Comparison of ENCODE assay signal across 13 mouse cellular contexts in the genomic region with DNA sequence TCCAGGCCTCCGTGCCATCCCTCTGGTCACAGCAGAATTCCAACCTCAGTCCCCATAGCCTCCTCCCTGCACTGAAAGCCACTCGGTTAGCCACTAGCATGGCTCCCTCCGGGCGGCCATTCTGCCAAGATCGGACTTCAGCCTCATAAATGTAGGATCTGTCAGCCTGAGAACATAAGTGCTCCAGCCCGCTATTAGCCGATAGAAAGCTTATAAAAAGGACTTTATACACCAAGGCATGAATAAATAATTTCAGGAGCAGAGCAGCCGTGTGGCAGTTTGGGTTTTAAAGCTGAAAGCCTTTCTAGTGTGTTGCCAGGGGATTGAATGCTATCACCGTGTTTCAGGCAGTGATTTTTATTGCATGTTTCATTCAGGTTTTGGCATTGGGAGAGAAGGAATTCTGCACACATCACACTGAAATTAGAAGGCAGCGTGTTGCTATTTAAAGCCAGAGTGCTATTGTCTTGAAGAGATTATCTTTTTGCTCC.
DNase-seq lines count a peak whose midpoint lies in the region; ATAC-seq lines count a peak whose summit lies in the region.
"Had no signal": no experiment of that assay in that cellular context is flagged by ENCODE, and none has a peak within 500 bp of the region (broad histone marks: within the 10 kb centered on the region; RNA-seq: fewer than 3 reads in every experiment).

No protein-coding gene starts in this region.

- H3K4me1 ChIP-seq in heart, embryonic 13.5 days, result peaks cover 38% of the 10 kb centered on the region
- H3K4me1 ChIP-seq in limb, embryonic 13.5 days, result peaks cover 13% of the 10 kb centered on the region
- H3K4me1 ChIP-seq in embryonic facial prominence, embryonic 10.5 days, result peaks cover 17% of the 10 kb centered on the region; the same call in 1 of the 2 replicates

- 60% methylated on average over 10 of the region's 10 CpGs for WGBS in heart, embryonic 13.5 days
- WGBS in limb, embryonic 13.5 days, result 36% methylated on average over 10 of the region's 10 CpGs
- 81% methylated on average over 10 of the region's 10 CpGs for WGBS in embryonic facial prominence, embryonic 10.5 days

- no peaks in the 10 kb centered on the region for H3K27me3 ChIP-seq in heart, embryonic 13.5 days (replicated peaks)
- peaks cover 6% of the 10 kb centered on the region; the same call in 1 of the 2 replicates for H3K27me3 ChIP-seq in limb, embryonic 13.5 days
- H3K27me3 ChIP-seq in embryonic facial prominence, embryonic 10.5 days (replicated peaks; ENCODE audit: low read depth, poor library complexity, severe bottlenecking), result 0 out of 2 replicates have a peak, but pooled peaks cover 3% of the 10 kb centered on the region
- H3K27me3 ChIP-seq: lung, embryonic 15.5 days; Patski had no signal

- H3K27ac ChIP-seq in heart, embryonic 13.5 days (replicated peaks), result peak overlapping the region; percentile 69
- no peak overlapping the region for H3K27ac ChIP-seq in limb, embryonic 13.5 days
- no peak overlapping the region for H3K27ac ChIP-seq in embryonic facial prominence, embryonic 10.5 days (replicated peaks)
- H3K27ac ChIP-seq: lung, embryonic 15.5 days had no signal

- ATAC-seq in heart, embryonic 13.5 days (ENCODE audit: extremely low read depth, insufficient number of reproducible peaks, low FRiP score, low TSS enrichment), result no peak
- no peak for ATAC-seq in limb, embryonic 13.5 days (ENCODE audit: low FRiP score, low read depth)
- no peak for ATAC-seq in erythroblast, adult 5-6 weeks (replicated peaks; ENCODE audit: low FRiP score, poor library complexity, severe bottlenecking)
- ATAC-seq: inflammation-experienced regulatory T-cells, adult 6 months; Patski had no signal

- no peaks in the 10 kb centered on the region for H3K36me3 ChIP-seq in heart, embryonic 13.5 days
- H3K36me3 ChIP-seq in limb, embryonic 13.5 days, result no peaks in the 10 kb centered on the region
- H3K36me3 ChIP-seq in embryonic facial prominence, embryonic 10.5 days (replicated peaks), result no peaks in the 10 kb centered on the region
- H3K36me3 ChIP-seq: lung, embryonic 15.5 days had no signal

- peak overlapping the region; percentile 5; the same call in 1 of the 2 replicates for H3K9ac ChIP-seq in heart, embryonic 13.5 days
- no peak overlapping the region for H3K9ac ChIP-seq in limb, embryonic 13.5 days
- H3K9ac ChIP-seq: lung, embryonic 15.5 days had no signal

- no peak for DNase-seq in heart, adult 18-20 months
- peak; percentile 19 for DNase-seq in retina, postnatal 1 day
- DNase-seq in retina, embryonic 14.5 days (ENCODE audit: low spot score), result no peak
- DNase-seq in ovary, adult 18-20 months (ENCODE audit: low spot score), result no peak
- no peak for DNase-seq in embryonic facial prominence, embryonic 10.5 days (ENCODE audit: low spot score)
- DNase-seq: adrenal gland, adult 8-10 months; thymus, postnatal 25 days had no signal

- no peaks in the 10 kb centered on the region for H3K9me3 ChIP-seq in heart, embryonic 13.5 days
- H3K9me3 ChIP-seq in limb, embryonic 13.5 days, result no peaks in the 10 kb centered on the region
- no peaks in the 10 kb centered on the region for H3K9me3 ChIP-seq in embryonic facial prominence, embryonic 10.5 days
- H3K9me3 ChIP-seq: lung, embryonic 15.5 days had no signal

- 0 out of 2 replicates have a peak overlapping the region, but pooled peaks have one; percentile 7 for H3K4me2 ChIP-seq in heart, embryonic 13.5 days
- H3K4me2 ChIP-seq in limb, embryonic 13.5 days (replicated peaks), result peak overlapping the region; percentile 47
- H3K4me2 ChIP-seq: lung, embryonic 15.5 days had no signal

- H3K4me3 ChIP-seq in heart, embryonic 13.5 days, result no peak overlapping the region
- H3K4me3 ChIP-seq in limb, embryonic 13.5 days, result no peak overlapping the region
- no peak overlapping the region for H3K4me3 ChIP-seq in embryonic facial prominence, embryonic 10.5 days
- H3K4me3 ChIP-seq: lung, embryonic 15.5 days had no signal
